Mouse (Mus musculus): ENCODE measurements around the gene Prss8. TPM values are rescaled to one million over a fixed set of nuclear protein-coding genes. Genes with fewer than 3 reads are reported as not detected.

Prss8 gene
- polyA plus RNA-seq, 1 experiment from 2014 or later = 82.2 TPM

GRCm38 (mm10) chr7:127921516-127921915 is 8.4 kb downstream of the Prss8 start:
- no peak overlapping the region for H3K9ac ChIP-seq (ENCODE audit: low read depth, low read length)
- H3K27ac ChIP-seq (ENCODE audit: low read length) = no peak overlapping the region
- H3K9me3 ChIP-seq (ENCODE audit: control insufficient read depth, low read length) = no peaks in the 10 kb centered on the region
- peaks cover 22% of the 10 kb centered on the region for H3K4me1 ChIP-seq (ENCODE audit: control insufficient read depth, insufficient read depth, low read length)
- no peak overlapping the region for H3K4me2 ChIP-seq (ENCODE audit: low read depth, low read length)
- WGBS = 62% methylated on average over 8 of the region's 8 CpGs
- H3K36me3 ChIP-seq (ENCODE audit: control insufficient read depth, insufficient read depth, low read length) = peaks cover 3% of the 10 kb centered on the region; the same call in 1 of the 2 replicates
- no peak overlapping the region for H3K4me3 ChIP-seq (ENCODE audit: low read length)
- H3K27me3 ChIP-seq (replicated peaks; ENCODE audit: control insufficient read depth, insufficient read depth, low read length) = no peaks in the 10 kb centered on the region
- no peak for ATAC-seq

GRCm38 (mm10) chr7:127919290-127919689 is 10.6 kb downstream of the Prss8 start:
- H3K9ac ChIP-seq (ENCODE audit: low read depth, low read length) = no peak overlapping the region
- 79% methylated on average over 7 of the region's 7 CpGs for WGBS

GRCm38 (mm10) chr7:127918203-127918602 is 11.7 kb downstream of the Prss8 start:
- 55% methylated on average over 3 of the region's 3 CpGs for WGBS
- H3K4me2 ChIP-seq (ENCODE audit: low read depth, low read length) = no peak overlapping the region
- no peak for ATAC-seq
- no peak overlapping the region for H3K9ac ChIP-seq (ENCODE audit: low read depth, low read length)
- no peak overlapping the region for H3K4me3 ChIP-seq (ENCODE audit: low read length)
- H3K27ac ChIP-seq (ENCODE audit: low read length) = no peak overlapping the region
- H3K36me3 ChIP-seq (ENCODE audit: control insufficient read depth, insufficient read depth, low read length) = no peaks in the 10 kb centered on the region; the same call in 1 of the 2 replicates
- no peaks in the 10 kb centered on the region for H3K27me3 ChIP-seq (replicated peaks; ENCODE audit: control insufficient read depth, insufficient read depth, low read length)
- H3K4me1 ChIP-seq (ENCODE audit: control insufficient read depth, insufficient read depth, low read length) = peaks cover 6% of the 10 kb centered on the region
- no peaks in the 10 kb centered on the region for H3K9me3 ChIP-seq (ENCODE audit: control insufficient read depth, low read length)

More at GRCm38 (mm10) chr7:127919290-127919689, 10.6 kb downstream of the Prss8 start:
- Histone ChIP-seq H3K27ac (ENCODE audit: low read length) (no peak overlapping the region), H3K9me3 (ENCODE audit: control insufficient read depth, low read length) (no peaks in the 10 kb centered on the region), H3K27me3 (replicated peaks; ENCODE audit: control insufficient read depth, insufficient read depth, low read length) (no peaks in the 10 kb centered on the region), H3K4me2 (ENCODE audit: low read depth, low read length) (no peak overlapping the region), H3K36me3 (ENCODE audit: control insufficient read depth, insufficient read depth, low read length) (no peaks in the 10 kb centered on the region; the same call in 1 of the 2 replicates), H3K4me1 (ENCODE audit: control insufficient read depth, insufficient read depth, low read length) (peaks cover 14% of the 10 kb centered on the region), H3K4me3 (ENCODE audit: low read length) (no peak overlapping the region)
- ATAC-seq = no peak

- no peak overlapping the region for H3K9ac ChIP-seq (ENCODE audit: low read depth, low read length)
- H3K27ac ChIP-seq (ENCODE audit: low read length) = no peak overlapping the region
- 88% methylated on average over 12 of the region's 12 CpGs for WGBS
- no peak for ATAC-seq
- H3K9me3 ChIP-seq (ENCODE audit: control insufficient read depth, low read length) = no peaks in the 10 kb centered on the region
- no peaks in the 10 kb centered on the region for H3K27me3 ChIP-seq (replicated peaks; ENCODE audit: control insufficient read depth, insufficient read depth, low read length)
- no peak overlapping the region for H3K4me2 ChIP-seq (ENCODE audit: low read depth, low read length)
- H3K4me3 ChIP-seq (ENCODE audit: low read length) = no peak overlapping the region
- H3K4me1 ChIP-seq (ENCODE audit: control insufficient read depth, insufficient read depth, low read length) = peaks cover 5% of the 10 kb centered on the region
- H3K36me3 ChIP-seq (ENCODE audit: control insufficient read depth, insufficient read depth, low read length) = no peaks in the 10 kb centered on the region; the same call in 1 of the 2 replicates
Measured at GRCm38 (mm10) chr7:127915293-127915692, 14.6 kb downstream of the Prss8 start.

- peak overlapping the region; percentile 91 for H3K9ac ChIP-seq (ENCODE audit: low read depth, low read length)
- WGBS = 11% methylated on average over 4 of the region's 4 CpGs
- peak overlapping the region; percentile 97 for H3K4me3 ChIP-seq (ENCODE audit: low read length)
- peak overlapping the region; percentile 51 for H3K4me2 ChIP-seq (ENCODE audit: low read depth, low read length)
- H3K36me3 ChIP-seq (ENCODE audit: control insufficient read depth, insufficient read depth, low read length) = peaks cover 11% of the 10 kb centered on the region
- ATAC-seq = no peak
- no peaks in the 10 kb centered on the region for H3K27me3 ChIP-seq (replicated peaks; ENCODE audit: control insufficient read depth, insufficient read depth, low read length)
- H3K27ac ChIP-seq (ENCODE audit: low read length) = peak overlapping the region; percentile 89; the same call in 1 of the 2 replicates
- H3K4me1 ChIP-seq (ENCODE audit: control insufficient read depth, insufficient read depth, low read length) = peaks cover 10% of the 10 kb centered on the region
- no peaks in the 10 kb centered on the region for H3K9me3 ChIP-seq (ENCODE audit: control insufficient read depth, low read length)
Measured at GRCm38 (mm10) chr7:127912938-127913337, 17.0 kb downstream of the Prss8 start.

- Histone ChIP-seq H3K36me3 (ENCODE audit: control insufficient read depth, insufficient read depth, low read length) (peaks cover 15% of the 10 kb centered on the region), H3K9ac (ENCODE audit: low read depth, low read length) (peak within 1 kb of the TSS; percentile 91), H3K27ac (ENCODE audit: low read length) (peak within 1 kb of the TSS; percentile 89), H3K9me3 (ENCODE audit: control insufficient read depth, low read length) (no peaks in the 10 kb centered on the region), H3K4me2 (ENCODE audit: low read depth, low read length) (peak within 1 kb of the TSS; percentile 51), H3K4me3 (ENCODE audit: low read length) (peak within 1 kb of the TSS; percentile 97), H3K27me3 (replicated peaks; ENCODE audit: control insufficient read depth, insufficient read depth, low read length) (no peaks in the 10 kb centered on the region), H3K4me1 (ENCODE audit: control insufficient read depth, insufficient read depth, low read length) (peaks cover 10% of the 10 kb centered on the region)
- 1% methylated on average over 40 of the region's 40 CpGs for WGBS
- ATAC-seq = peak; percentile 98
Measured at GRCm38 (mm10) chr7:127912190-127912871, 17.6 kb downstream of the Prss8 start, which contains the start of gene Kat8. Gene Kat8, plus strand, starts transcription at chr7:127912516.

- Histone ChIP-seq H3K27ac (ENCODE audit: low read length) (no peak overlapping the region), H3K9ac (ENCODE audit: low read depth, low read length) (peak overlapping the region; percentile 32; the same call in 1 of the 2 replicates), H3K27me3 (replicated peaks; ENCODE audit: control insufficient read depth, insufficient read depth, low read length) (no peaks in the 10 kb centered on the region), H3K4me3 (ENCODE audit: low read length) (no peak overlapping the region), H3K36me3 (ENCODE audit: control insufficient read depth, insufficient read depth, low read length) (peaks cover 27% of the 10 kb centered on the region), H3K4me1 (ENCODE audit: control insufficient read depth, insufficient read depth, low read length) (peaks cover 21% of the 10 kb centered on the region), H3K4me2 (ENCODE audit: low read depth, low read length) (no peak overlapping the region), H3K9me3 (ENCODE audit: control insufficient read depth, low read length) (no peaks in the 10 kb centered on the region)
- ATAC-seq = no peak
- WGBS = 91% methylated on average over 4 of the region's 4 CpGs
Measured at GRCm38 (mm10) chr7:127908656-127909055, 21.2 kb downstream of the Prss8 start.

GRCm38 (mm10) chr7:127907939-127908338 is 22.0 kb downstream of the Prss8 start:
- no peak overlapping the region for H3K4me3 ChIP-seq (ENCODE audit: low read length)
- no peak for ATAC-seq
- H3K4me1 ChIP-seq (ENCODE audit: control insufficient read depth, insufficient read depth, low read length) = peaks cover 18% of the 10 kb centered on the region
- WGBS = 94% methylated on average over 12 of the region's 12 CpGs
- no peak overlapping the region for H3K4me2 ChIP-seq (ENCODE audit: low read depth, low read length)
- H3K27ac ChIP-seq (ENCODE audit: low read length) = no peak overlapping the region
- no peak overlapping the region for H3K9ac ChIP-seq (ENCODE audit: low read depth, low read length)
- H3K9me3 ChIP-seq (ENCODE audit: control insufficient read depth, low read length) = no peaks in the 10 kb centered on the region
- peaks cover 27% of the 10 kb centered on the region for H3K36me3 ChIP-seq (ENCODE audit: control insufficient read depth, insufficient read depth, low read length)
- H3K27me3 ChIP-seq (replicated peaks; ENCODE audit: control insufficient read depth, insufficient read depth, low read length) = no peaks in the 10 kb centered on the region

GRCm38 (mm10) chr7:127903971-127904796 is 25.7 kb downstream of the Prss8 start, which contains the start of gene Bckdk:
Gene Bckdk, plus strand, starts transcription at chr7:127904082.
- Histone ChIP-seq H3K4me3 (ENCODE audit: low read length) (peak within 1 kb of the TSS; percentile 77), H3K9ac (ENCODE audit: low read depth, low read length) (peak within 1 kb of the TSS; percentile 83), H3K36me3 (ENCODE audit: control insufficient read depth, insufficient read depth, low read length) (peaks cover 27% of the 10 kb centered on the region), H3K9me3 (ENCODE audit: control insufficient read depth, low read length) (no peaks in the 10 kb centered on the region), H3K4me1 (ENCODE audit: control insufficient read depth, insufficient read depth, low read length) (peaks cover 20% of the 10 kb centered on the region), H3K4me2 (ENCODE audit: low read depth, low read length) (peak within 1 kb of the TSS; percentile 93), H3K27me3 (replicated peaks; ENCODE audit: control insufficient read depth, insufficient read depth, low read length) (no peaks in the 10 kb centered on the region), H3K27ac (ENCODE audit: low read length) (peak within 1 kb of the TSS; percentile 77)
- peak; percentile 84 for ATAC-seq
- WGBS = 6% methylated on average over 38 of the region's 38 CpGs

All from intestine, embryonic 16.5 days (tissue).